Mouse (Mus musculus) hindbrain, embryonic 16.5 days (tissue): ENCODE data around the gene Nfxl1. TPM values are rescaled to one million over a fixed set of nuclear protein-coding genes. Genes with fewer than 3 reads are reported as not detected.
"Not testable (repeated sequence)": the region's sequence is repeated elsewhere in the genome, so short reads cannot be mapped to it uniquely, and the experiment has no call there.

Source experiments
- ATAC-seq: fragments of 200-750 bp; cut with Nextera tagmentation; 2 replicates; pipeline ENCODE4 v1.8.0; 2017; ENCODE audit warnings: moderate TSS enrichment, moderate library complexity
- H3K27ac ChIP-seq: fragments of 300-500 bp; sonication (generic); 2 replicates; pipeline ENCODE4 v1.5.1; 2014; ENCODE audit warnings: low read depth, mild to moderate bottlenecking, control low read depth, low read length, moderate library complexity
- H3K27me3 ChIP-seq: fragments of 300-500 bp; sonication (generic); replicated peaks from 2 replicates; pipeline ENCODE4 v1.6.1; 2014; ENCODE audit warnings: low read length; ENCODE audit not compliant: control insufficient read depth, insufficient read depth
- H3K36me3 ChIP-seq: fragments of 300-500 bp; sonication (generic); 2 replicates; pipeline ENCODE4 v1.6.1; 2014; ENCODE audit warnings: mild to moderate bottlenecking, low read length, moderate library complexity, mixed read lengths; ENCODE audit not compliant: control insufficient read depth, insufficient read depth
- H3K4me1 ChIP-seq: fragments of 300-500 bp; sonication (generic); 2 replicates; pipeline ENCODE4 v1.6.1; 2014; ENCODE audit warnings: low read depth, low read length; ENCODE audit not compliant: control insufficient read depth, insufficient read depth
- H3K4me2 ChIP-seq: fragments of 300-500 bp; sonication (generic); 2 replicates; pipeline ENCODE4 v1.6.1; 2014; ENCODE audit warnings: mild to moderate bottlenecking, low read length, control low read depth, moderate library complexity
- H3K4me3 ChIP-seq: fragments of 300-500 bp; sonication (generic); 2 replicates; pipeline ENCODE4 v1.5.1; 2014; ENCODE audit warnings: mild to moderate bottlenecking, low read length, control low read depth, moderate library complexity
- H3K9ac ChIP-seq: fragments of 300-500 bp; sonication (generic); 2 replicates; pipeline ENCODE4 v1.6.1; 2014; ENCODE audit warnings: low read depth, mild to moderate bottlenecking, control low read depth, low read length, moderate library complexity
- H3K9me3 ChIP-seq: fragments of 300-500 bp; sonication (generic); 2 replicates; pipeline ENCODE4 v1.6.1; 2014; ENCODE audit warnings: mild to moderate bottlenecking, low read length, moderate library complexity; ENCODE audit not compliant: control insufficient read depth
- WGBS: fragments of 180-500 bp; shearing (Covaris S2); extraction: QIAGEN DNeasy Blood & Tissue Kit; methylation state at CpG from one replicate; pipeline ENCODE4 v1.1.7; 2014; 5-methylcytosine and 5-hydroxymethylcytosine counted together
- polyA plus RNA-seq: library from polyadenylated mRNA; unstranded; fragments of >200 nt; fragmentation: Nextera tagmentation; extraction: Ambion mirVana; gene quantifications from 2 replicates; pipeline ENCODE4 v1.2.1, GENCODE M21; 2015

The Nfxl1 gene
- polyA plus RNA-seq, 1 experiment from 2014 or later: 9.3 TPM

DNA sequence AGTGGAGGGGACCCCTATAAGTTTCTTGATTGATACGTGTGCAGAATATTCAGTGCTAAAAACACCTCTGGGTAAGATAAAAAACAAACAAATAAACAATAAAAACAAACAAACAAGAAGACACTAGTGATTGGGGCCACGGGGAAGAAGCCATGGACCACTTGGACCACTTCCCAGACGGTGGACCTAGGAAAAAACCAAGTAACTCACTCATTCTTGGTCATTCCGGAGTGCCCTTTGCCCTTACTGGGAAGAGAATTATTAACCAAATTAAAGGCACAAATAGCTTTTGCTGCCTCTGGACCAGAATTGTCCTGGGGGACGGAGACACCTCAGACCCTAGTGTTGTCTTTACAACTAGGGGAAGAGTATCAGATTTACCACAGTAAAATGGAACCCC lies 6.1 kb upstream of the Nfxl1 start:
- Histone ChIP-seq H3K9ac (no peak overlapping the region), H3K27me3 (no peaks in the 10 kb centered on the region), H3K4me2 (no peak overlapping the region), H3K27ac (no peak overlapping the region), H3K4me3 (no peak overlapping the region), H3K36me3 (no peaks in the 10 kb centered on the region), H3K4me1 (no peaks in the 10 kb centered on the region), H3K9me3 (peaks cover 11% of the 10 kb centered on the region)
- 85% methylated on average over 5 of the region's 5 CpGs for WGBS
- ATAC-seq: no peak

GRCm38 (mm10) chr5:72563183-72563582 lies 3.7 kb upstream of the Nfxl1 start:
- 95% methylated on average over 2 of the region's 2 CpGs for WGBS

GRCm38 (mm10) chr5:72560976-72561628 lies 1.6 kb upstream of the Nfxl1 start:
- Histone ChIP-seq H3K36me3 (no peaks in the 10 kb centered on the region), H3K4me2 (no peak overlapping the region), H3K9ac (no peak overlapping the region), H3K27me3 (no peaks in the 10 kb centered on the region), H3K4me1 (peaks cover 6% of the 10 kb centered on the region), H3K4me3 (no peak overlapping the region), H3K27ac (no peak overlapping the region), H3K9me3 (no peaks in the 10 kb centered on the region)
- WGBS: 85% methylated on average over 3 of the region's 3 CpGs
- no peak for ATAC-seq

More at GRCm38 (mm10) chr5:72563183-72563582, 3.7 kb upstream of the Nfxl1 start:
- not testable (repeated sequence) for H3K4me1 ChIP-seq, H3K27ac ChIP-seq, H3K36me3 ChIP-seq, ATAC-seq, H3K9me3 ChIP-seq, H3K4me3 ChIP-seq, H3K27me3 ChIP-seq, H3K9ac ChIP-seq, H3K4me2 ChIP-seq

DNA sequence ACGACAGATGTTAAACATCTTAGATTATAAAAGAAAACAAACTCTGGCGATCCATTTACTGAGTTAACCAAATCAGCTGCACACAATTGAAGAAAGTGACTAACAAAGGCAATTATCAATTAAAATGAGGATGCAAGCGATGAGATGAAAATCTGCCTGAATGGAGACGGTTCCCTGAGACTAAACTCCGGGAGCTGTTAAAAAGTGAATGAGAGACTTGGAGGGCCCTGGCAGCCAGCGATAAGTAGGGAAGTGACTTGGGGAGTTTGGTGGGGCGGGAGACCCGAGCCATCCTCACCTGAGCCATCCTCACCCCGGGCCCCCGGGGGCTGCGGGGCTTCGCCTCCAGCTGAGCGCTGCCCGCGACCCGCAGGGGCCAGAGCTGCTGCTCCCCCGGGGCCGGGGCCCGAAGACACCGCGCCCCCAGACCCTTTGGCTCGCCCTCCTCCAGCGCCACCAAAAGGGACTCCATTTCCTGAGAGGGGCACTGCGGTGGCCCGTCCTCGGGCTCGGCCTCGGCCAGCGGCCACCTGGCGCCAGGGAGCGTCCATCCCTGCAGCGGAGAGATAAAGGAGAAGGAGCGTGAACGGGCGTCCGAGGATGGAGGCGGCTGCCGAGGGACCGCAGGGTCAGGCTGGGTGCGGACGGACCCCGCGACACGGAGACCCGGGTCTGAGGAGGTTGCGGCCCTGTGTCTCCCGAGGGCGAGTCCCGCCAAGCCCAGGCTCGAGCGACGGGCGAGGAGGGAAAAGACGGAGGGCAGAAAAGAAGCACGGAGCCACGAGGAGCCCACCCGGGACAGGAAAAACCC lies 563 bp downstream of the Nfxl1 start:
- Histone ChIP-seq H3K9me3 (no peaks in the 10 kb centered on the region), H3K27me3 (no peaks in the 10 kb centered on the region), H3K27ac (peak overlapping the region; percentile 80), H3K4me1 (peaks cover 6% of the 10 kb centered on the region), H3K4me3 (peak overlapping the region; percentile 98), H3K36me3 (0 out of 2 replicates have a peak, but pooled peaks cover 3% of the 10 kb centered on the region), H3K4me2 (peak overlapping the region; percentile 79), H3K9ac (peak overlapping the region; percentile 95)
- ATAC-seq: peak; percentile 81
- under 1% methylated on average over 39 of the region's 57 CpGs for WGBS

DNA sequence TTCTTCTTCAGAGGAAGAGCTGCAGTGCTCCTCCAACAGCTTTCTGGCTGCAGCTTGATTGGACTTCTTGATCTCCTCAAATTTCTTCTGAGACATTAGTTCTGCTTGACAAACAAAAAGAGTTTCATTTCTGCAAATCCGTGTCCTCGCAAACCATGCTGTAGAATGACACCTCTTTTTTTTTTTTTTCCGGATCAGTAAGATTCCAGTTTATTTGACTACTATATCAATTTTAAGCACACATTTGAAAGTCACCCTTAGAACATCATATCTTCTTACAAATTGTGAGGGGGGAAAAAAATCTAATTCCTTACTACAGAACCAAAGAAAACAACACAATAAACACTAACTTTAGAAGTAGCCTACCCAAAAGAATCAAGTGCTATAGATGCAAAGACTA lies 3.2 kb downstream of the Nfxl1 start:
- no peak overlapping the region for H3K4me2 ChIP-seq
- peaks cover 3% of the 10 kb centered on the region; the same call in 1 of the 2 replicates for H3K36me3 ChIP-seq
- no peak overlapping the region for H3K27ac ChIP-seq
- WGBS: 84% methylated on average over 3 of the region's 3 CpGs
- H3K27me3 ChIP-seq: no peaks in the 10 kb centered on the region
- no peak for ATAC-seq
- H3K9ac ChIP-seq: no peak overlapping the region
- no peaks in the 10 kb centered on the region for H3K9me3 ChIP-seq
- peaks cover 6% of the 10 kb centered on the region for H3K4me1 ChIP-seq
- no peak overlapping the region for H3K4me3 ChIP-seq

GRCm38 (mm10) chr5:72551209-72551608 lies 8.3 kb downstream of the Nfxl1 start:
- no peaks in the 10 kb centered on the region for H3K4me1 ChIP-seq
- H3K9ac ChIP-seq: no peak overlapping the region
- ATAC-seq: no peak
- no peak overlapping the region for H3K27ac ChIP-seq
- no peaks in the 10 kb centered on the region for H3K27me3 ChIP-seq
- H3K4me3 ChIP-seq: no peak overlapping the region
- H3K4me2 ChIP-seq: no peak overlapping the region
- no peaks in the 10 kb centered on the region for H3K9me3 ChIP-seq
- peaks cover 3% of the 10 kb centered on the region; the same call in 1 of the 2 replicates for H3K36me3 ChIP-seq
- WGBS: 93% methylated on average over 3 of the region's 3 CpGs

- ATAC-seq: no peak
- Histone ChIP-seq H3K27me3 (no peaks in the 10 kb centered on the region), H3K9ac (no peak overlapping the region), H3K4me3 (no peak overlapping the region), H3K4me2 (no peak overlapping the region), H3K27ac (no peak overlapping the region), H3K4me1 (no peaks in the 10 kb centered on the region), H3K9me3 (no peaks in the 10 kb centered on the region), H3K36me3 (peaks cover 12% of the 10 kb centered on the region)
- 92% methylated on average over 3 of the region's 3 CpGs for WGBS
Observed at GRCm38 (mm10) chr5:72528896-72529295, 30.6 kb downstream of the Nfxl1 start.

- no peaks in the 10 kb centered on the region for H3K4me1 ChIP-seq
- H3K27ac ChIP-seq: no peak overlapping the region
- ATAC-seq: no peak
- H3K4me3 ChIP-seq: no peak overlapping the region
- no peaks in the 10 kb centered on the region for H3K9me3 ChIP-seq
- 88% methylated on average over 5 of the region's 5 CpGs for WGBS
- H3K27me3 ChIP-seq: no peaks in the 10 kb centered on the region
- H3K9ac ChIP-seq: no peak overlapping the region
- H3K36me3 ChIP-seq: peaks cover 18% of the 10 kb centered on the region
- no peak overlapping the region for H3K4me2 ChIP-seq
Observed at GRCm38 (mm10) chr5:72513808-72514207, 45.7 kb downstream of the Nfxl1 start.

DNA sequence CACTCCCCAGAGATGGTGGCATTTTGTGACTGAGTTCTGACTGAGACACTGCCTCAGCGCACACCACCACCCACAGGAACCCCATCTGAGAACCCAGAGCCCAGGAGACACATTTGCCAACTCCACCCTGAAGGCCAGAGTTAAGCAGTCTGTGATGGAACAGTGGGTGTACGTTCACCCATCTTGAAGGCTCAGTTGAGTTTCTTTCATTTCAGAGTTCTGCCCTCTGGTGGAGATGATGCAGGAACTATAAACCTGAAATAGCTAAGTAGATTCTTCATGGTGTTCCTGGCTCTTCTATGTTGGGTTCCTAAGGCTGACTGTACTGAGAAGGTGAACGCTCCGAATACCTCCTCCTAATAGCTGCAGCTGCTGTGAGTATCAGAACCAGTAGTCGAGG lies 53.7 kb downstream of the Nfxl1 start:
- Histone ChIP-seq H3K27me3 (peaks cover 26% of the 10 kb centered on the region), H3K9me3 (no peaks in the 10 kb centered on the region), H3K4me1 (peaks cover 14% of the 10 kb centered on the region), H3K9ac (no peak overlapping the region), H3K4me2 (no peak overlapping the region), H3K27ac (no peak overlapping the region), H3K4me3 (no peak overlapping the region), H3K36me3 (no peaks in the 10 kb centered on the region)
- peak; percentile 38 for ATAC-seq
- WGBS: 76% methylated on average over 5 of the region's 5 CpGs
